Mouse (Mus musculus) liver, embryonic 14.5 days (tissue): Measurements from ENCODE around the gene Clrn2. TPM values are rescaled to one million over a fixed set of nuclear protein-coding genes. Genes with fewer than 3 reads are reported as not detected.

ENCODE experiments used
- ATAC-seq: fragments of 200-750 bp; cut with Nextera tagmentation; 2 replicates; pipeline ENCODE4 v1.8.0; 2017; ENCODE audit warnings: moderate number of reproducible peaks, mild to moderate bottlenecking, moderate library complexity; ENCODE audit not compliant: insufficient read depth
- DNase-seq, 3 experiments: peaks; one replicate each; pipeline ENCODE4 v3.0.0-alpha.2; 2012 to 2013; ENCODE audit warnings: low read depth in 3 of 3, low spot score in 3 of 3
- H3K27ac ChIP-seq: fragments of 300-500 bp; sonication (generic); 2 replicates; pipeline ENCODE4 v1.5.1; 2014; ENCODE audit warnings: moderate library complexity, mild to moderate bottlenecking, control low read depth, inconsistent platforms
- H3K27me3 ChIP-seq: fragments of 300-500 bp; sonication (generic); 2 replicates; pipeline ENCODE4 v1.6.1; 2014; ENCODE audit warnings: mild to moderate bottlenecking, low read length, moderate library complexity; ENCODE audit not compliant: control insufficient read depth, insufficient read depth
- H3K36me3 ChIP-seq: fragments of 300-500 bp; sonication (generic); replicated peaks from 2 replicates; pipeline ENCODE4 v1.6.1; 2014; ENCODE audit warnings: low read depth; ENCODE audit not compliant: control insufficient read depth, insufficient read depth
- H3K4me1 ChIP-seq, 2 experiments: fragments of 200-500 bp in 1 of 2; fragments of 300-500 bp in 1 of 2; sonication (generic) in 1 of 2; replicated peaks; 2 replicates each; pipeline ENCODE4 v1.6.1; 2012 to 2014; ENCODE audit warnings: antibody characterized with exemption in 1 of 2, inconsistent platforms in 1 of 2, low read length in 1 of 2; ENCODE audit not compliant: control insufficient read depth in 2 of 2, insufficient read depth in 2 of 2
- H3K4me2 ChIP-seq: fragments of 300-500 bp; sonication (generic); 2 replicates; pipeline ENCODE4 v1.6.1; 2014; ENCODE audit warnings: low read depth, mild to moderate bottlenecking, control low read depth, moderate library complexity
- H3K4me3 ChIP-seq, 2 experiments: fragments of 200-500 bp in 1 of 2; fragments of 300-500 bp in 1 of 2; sonication (generic) in 1 of 2; 2 replicates each; pipeline ENCODE4 v1.5.1; 2012 to 2014; ENCODE audit warnings: low read depth in 2 of 2, low read length in 2 of 2, mild to moderate bottlenecking in 2 of 2, control low read depth in 1 of 2, inconsistent platforms in 1 of 2, moderate library complexity in 1 of 2; ENCODE audit not compliant: insufficient read depth in 1 of 2
- H3K9ac ChIP-seq: fragments of 300-500 bp; sonication (generic); replicated peaks from 2 replicates; pipeline ENCODE4 v1.6.1; 2014; ENCODE audit warnings: mild to moderate bottlenecking, control low read depth, moderate library complexity
- H3K9me3 ChIP-seq: fragments of 300-500 bp; sonication (generic); 2 replicates; pipeline ENCODE4 v1.6.1; 2016; ENCODE audit warnings: low read length, mixed read lengths; ENCODE audit not compliant: control insufficient read depth
- CTCF ChIP-seq: IDR thresholded peaks from 2 replicates; pipeline ENCODE4 v1.5.1; 2016; ENCODE audit warnings: antibody characterized with exemption, low read depth, control low read depth
- EP300 ChIP-seq: IDR thresholded peaks from 2 replicates; pipeline ENCODE4 v1.6.1; 2016; ENCODE audit warnings: antibody characterized with exemption, low read depth
- WGBS: fragments of 180-500 bp; shearing (Covaris S2); extraction: QIAGEN DNeasy Blood & Tissue Kit; methylation state at CpG from one replicate; pipeline ENCODE4 v1.1.7; 2014; ENCODE audit not compliant: insufficient replicate concordance; 5-methylcytosine and 5-hydroxymethylcytosine counted together
- polyA plus RNA-seq, 2 experiments: library from polyadenylated mRNA; depleted of rRNA in 1 of 2; stranded (reverse) in 1 of 2; unstranded in 1 of 2; fragments of >200 nt; fragmentation: Nextera tagmentation in 1 of 2; extraction: Ambion mirVana in 1 of 2; gene quantifications; 2 replicates each; pipeline versions ENCODE4 v1.2.1 to v1.2.3; 2012 to 2014

Clrn2 gene
- polyA plus RNA-seq, 2 experiments: not detected

- no peaks in the 10 kb centered on the region for H3K27me3 ChIP-seq
- no peak for DNase-seq
- no peak overlapping the region for H3K4me3 ChIP-seq
- H3K9ac ChIP-seq: no peak overlapping the region
- no peaks in the 10 kb centered on the region for H3K4me1 ChIP-seq
- no peak overlapping the region for H3K27ac ChIP-seq
- H3K36me3 ChIP-seq: no peaks in the 10 kb centered on the region; the same call in 1 of the 2 replicates
- TF ChIP-seq EP300 (no peak), CTCF (no peak)
- no peaks in the 10 kb centered on the region for H3K9me3 ChIP-seq
- 62% methylated on average over 3 of the region's 3 CpGs for WGBS
- ATAC-seq: no peak
- no peak overlapping the region for H3K4me2 ChIP-seq
These were observed 11.8 kb upstream of the Clrn2 start for GRCm38 (mm10) chr5:45441745-45442144.

- H3K27ac ChIP-seq: no peak overlapping the region
- peaks cover 0 to 9% of the 10 kb centered on the region in 2 experiments; a peak in 3 of 4 replicates for H3K4me1 ChIP-seq
- no peak overlapping the region for H3K4me2 ChIP-seq
- H3K27me3 ChIP-seq: no peaks in the 10 kb centered on the region
- no peaks in the 10 kb centered on the region for H3K9me3 ChIP-seq
- no peak for TF ChIP-seq EP300
- no peak for TF ChIP-seq CTCF
- no peak overlapping the region for H3K4me3 ChIP-seq
- 61% methylated on average over 8 of the region's 8 CpGs for WGBS
- DNase-seq (no peak), ATAC-seq (peak; percentile 53; the same call in 1 of the 2 replicates)
- no peak overlapping the region for H3K9ac ChIP-seq
- H3K36me3 ChIP-seq: no peaks in the 10 kb centered on the region; the same call in 1 of the 2 replicates
These were observed 9.3 kb upstream of the Clrn2 start for GRCm38 (mm10) chr5:45444130-45444832.

GRCm38 (mm10) chr5:45448676-45449075, 4.9 kb upstream of the Clrn2 start:
- Histone ChIP-seq H3K27me3 (no peaks in the 10 kb centered on the region), H3K36me3 (no peaks in the 10 kb centered on the region), H3K4me1 (peaks cover 5 to 12% of the 10 kb centered on the region in 2 experiments), H3K9ac (no peak overlapping the region), H3K4me3 (no peak overlapping the region), H3K27ac (no peak overlapping the region), H3K9me3 (no peaks in the 10 kb centered on the region), H3K4me2 (peak overlapping the region; percentile 97)
- no peak for ATAC-seq
- 57% methylated on average over 5 of the region's 5 CpGs for WGBS
- TF ChIP-seq EP300 (no peak), CTCF (no peak)
- no peak for DNase-seq

- H3K27me3 ChIP-seq: no peaks in the 10 kb centered on the region
- no peaks in the 10 kb centered on the region for H3K9me3 ChIP-seq
- DNase-seq: no peak
- WGBS: 2% methylated on average over 8 of the region's 8 CpGs
- ATAC-seq: no peak
- H3K4me3 ChIP-seq: peak overlapping the region; percentile 65
- TF ChIP-seq EP300 (no peak), CTCF (no peak)
- H3K36me3 ChIP-seq: no peaks in the 10 kb centered on the region
- peaks cover 5 to 12% of the 10 kb centered on the region in 2 experiments for H3K4me1 ChIP-seq
- peak overlapping the region; percentile 72 for H3K9ac ChIP-seq
- H3K4me2 ChIP-seq: peak overlapping the region; percentile 97
- H3K27ac ChIP-seq: no peak overlapping the region
These were observed 4.3 kb upstream of the Clrn2 start for GRCm38 (mm10) chr5:45449206-45449605.

- Histone ChIP-seq H3K27me3 (no peaks in the 10 kb centered on the region), H3K36me3 (no peaks in the 10 kb centered on the region), H3K9me3 (no peaks in the 10 kb centered on the region), H3K4me3 (peak within 1 kb of the TSS; percentile 65), H3K4me2 (peak within 1 kb of the TSS; percentile 97), H3K9ac (peak within 1 kb of the TSS; percentile 72), H3K27ac (0 out of 2 replicates have a peak within 1 kb of the TSS, but pooled peaks have one; percentile 2), H3K4me1 (peaks cover 5 to 12% of the 10 kb centered on the region in 2 experiments)
- DNase-seq (peak; percentile 96 to 97 (median 96)), ATAC-seq (peak; percentile 99)
- TF ChIP-seq CTCF (peak; percentile 11; the same call in 1 of the 2 replicates), EP300 (no peak)
- under 1% methylated on average over 70 of the region's 70 CpGs for WGBS
These were observed 3.5 kb upstream of the Clrn2 start, which contains the start of gene Qdpr for GRCm38 (mm10) chr5:45449831-45450716. TSS of gene Qdpr (minus strand) at chr5:45450236.
